Mouse (Mus musculus): ENCODE data around the gene Tspan14.

- TF ChIP-seq CTCF (IDR thresholded peaks at IDR 0.05; ENCODE audit: low read depth, low read length) (no peak), POLR2A (IDR thresholded peaks at IDR 0.05; ENCODE audit: extremely low read depth, insufficient read depth, low read length) (no peak)
Observed at GRCm38 (mm10) chr14:40897916-40898315, 68.7 kb downstream of the Tspan14 start.
